Mouse (Mus musculus) testis, adult 2 months (tissue): ENCODE measurements around the gene Gss.

ENCODE experiments used
- CTCF ChIP-seq: fragments of 200-500 bp; IDR thresholded peaks from 2 replicates; pipeline ENCODE4 v1.5.1; 2012; ENCODE audit warnings: low read depth, mild to moderate bottlenecking, inconsistent platforms, low read length, moderate library complexity; ENCODE audit not compliant: control insufficient read depth, insufficient read depth, insufficient replicate concordance
- POLR2A ChIP-seq: fragments of 200-500 bp; IDR thresholded peaks from 2 replicates; pipeline ENCODE4 v1.6.1; 2012; ENCODE audit warnings: low read depth, mild to moderate bottlenecking, inconsistent platforms, low read length, moderate library complexity; ENCODE audit not compliant: control insufficient read depth

GRCm38 (mm10) chr2:155567751-155568150, 24.9 kb downstream of the Gss start:
- TF ChIP-seq POLR2A (no peak), CTCF (no peak)
